8 mouse cellular contexts compared by ENCODE assay signal in genomic region chr2:25180973-25181890, GRCm38 (mm10). TPM values are rescaled to one million over a fixed set of nuclear protein-coding genes. Genes with fewer than 3 reads are reported as not detected.
A peak's percentile ranks its signal among the peaks of the same experiment; 100 is the strongest.
DNase-seq lines count a peak whose midpoint lies in the region; ATAC-seq and TF ChIP-seq lines count a peak whose summit lies in the region.

No protein-coding gene starts in this region.

- TF ChIP-seq CTCF in heart, postnatal 0 days (IDR thresholded peaks at IDR 0.05; ENCODE audit: low read depth) = no peak
- no peak for TF ChIP-seq CTCF in testis, adult 2 months (IDR thresholded peaks at IDR 0.05; ENCODE audit: control insufficient read depth, insufficient read depth, insufficient replicate concordance, low read depth, low read length)

- H3K4me1 ChIP-seq in heart, postnatal 0 days (ENCODE audit: control insufficient read depth, insufficient read depth) = peaks cover 37% of the 10 kb centered on the region
- H3K4me1 ChIP-seq in limb, embryonic 14.5 days (ENCODE audit: control insufficient read depth, insufficient read depth, low read length) = peaks cover 42% of the 10 kb centered on the region
- H3K4me1 ChIP-seq in midbrain, embryonic 15.5 days = peaks cover 55% of the 10 kb centered on the region
- peaks cover 26% of the 10 kb centered on the region for H3K4me1 ChIP-seq in testis, adult 2 months (ENCODE audit: control insufficient read depth, insufficient read depth, low read length)

- peak; percentile 49 for DNase-seq in adrenal gland, adult 2 months
- no peak for DNase-seq in adrenal gland, adult 8-10 months
- peak; percentile 74 for DNase-seq in embryo, embryonic 10 days (ENCODE audit: low spot score)
- no peak for DNase-seq in heart, postnatal 0 days (ENCODE audit: low spot score)
- DNase-seq in limb, embryonic 14.5 days (ENCODE audit: low spot score) = no peak

- TF ChIP-seq EP300 in heart, postnatal 0 days (IDR thresholded peaks at IDR 0.05; ENCODE audit: low read depth) = no peak

- no peak for TF ChIP-seq POLR2A in limb, embryonic 14.5 days (IDR thresholded peaks at IDR 0.05; ENCODE audit: borderline replicate concordance, extremely low read depth, insufficient read depth, insufficient read length)
- 0 out of 2 replicates have a peak, but pooled peaks have one; percentile 11 for TF ChIP-seq POLR2A in testis, adult 2 months (IDR thresholded peaks at IDR 0.05; ENCODE audit: control insufficient read depth, low read depth, low read length)

- peak overlapping the region; percentile 62 for H3K4me3 ChIP-seq in heart, postnatal 0 days (ENCODE audit: low read depth, low read length)
- peak overlapping the region; percentile 55 for H3K4me3 ChIP-seq in limb, embryonic 14.5 days (replicated peaks; ENCODE audit: low read length)
- H3K4me3 ChIP-seq in midbrain, embryonic 15.5 days = peak overlapping the region; percentile 65
- H3K4me3 ChIP-seq in testis, adult 2 months (ENCODE audit: control insufficient read depth, low read depth, low read length) = peak overlapping the region; percentile 82

- H3K4me2 ChIP-seq in heart, postnatal 0 days (ENCODE audit: low read depth, low read length) = peak overlapping the region; percentile 82
- H3K4me2 ChIP-seq in limb, embryonic 14.5 days (replicated peaks; ENCODE audit: low read depth, low read length, severe bottlenecking) = peak overlapping the region; percentile 88
- H3K4me2 ChIP-seq in midbrain, embryonic 15.5 days = peak overlapping the region; percentile 77

- under 1% methylated on average over 96 of the region's 100 CpGs for WGBS in heart, postnatal 0 days
- under 1% methylated on average over 95 of the region's 100 CpGs for WGBS in limb, embryonic 14.5 days
- under 1% methylated on average over 100 of the region's 100 CpGs for WGBS in midbrain, embryonic 15.5 days

- H3K9me3 ChIP-seq in heart, postnatal 0 days (replicated peaks; ENCODE audit: control insufficient read depth, low read length) = no peaks in the 10 kb centered on the region
- no peaks in the 10 kb centered on the region for H3K9me3 ChIP-seq in limb, embryonic 14.5 days (ENCODE audit: control insufficient read depth, low read length)
- H3K9me3 ChIP-seq in midbrain, embryonic 15.5 days = no peaks in the 10 kb centered on the region

- peak overlapping the region; percentile 62 for H3K9ac ChIP-seq in heart, postnatal 0 days (replicated peaks; ENCODE audit: low read depth, low read length)
- peak overlapping the region; percentile 43 for H3K9ac ChIP-seq in limb, embryonic 14.5 days (ENCODE audit: low read depth, low read length, severe bottlenecking)
- peak overlapping the region; percentile 53 for H3K9ac ChIP-seq in midbrain, embryonic 15.5 days

- H3K27ac ChIP-seq in heart, postnatal 0 days (ENCODE audit: low read depth) = peak overlapping the region; percentile 86
- H3K27ac ChIP-seq in limb, embryonic 14.5 days (replicated peaks; ENCODE audit: low read depth, low read length) = no peak overlapping the region; the same call in 1 of the 2 replicates
- peak overlapping the region; percentile 79 for H3K27ac ChIP-seq in midbrain, embryonic 15.5 days
- peak overlapping the region; percentile 39 for H3K27ac ChIP-seq in testis, adult 2 months (ENCODE audit: control insufficient read depth, insufficient read depth, low read depth, low read length)

- 0 out of 2 replicates have a peak, but pooled peaks cover 6% of the 10 kb centered on the region for H3K27me3 ChIP-seq in heart, postnatal 0 days (ENCODE audit: control insufficient read depth, insufficient read depth, low read length)
- H3K27me3 ChIP-seq in limb, embryonic 14.5 days (ENCODE audit: control insufficient read depth, insufficient read depth, low read length) = peaks cover 58% of the 10 kb centered on the region
- no peaks in the 10 kb centered on the region for H3K27me3 ChIP-seq in midbrain, embryonic 15.5 days (replicated peaks)
- no peaks in the 10 kb centered on the region for H3K27me3 ChIP-seq in testis, adult 2 months (ENCODE audit: control insufficient read depth, insufficient read depth, low read length)

- no peaks in the 10 kb centered on the region for H3K36me3 ChIP-seq in heart, postnatal 0 days (replicated peaks; ENCODE audit: control insufficient read depth, insufficient read depth, low read length)
- no peaks in the 10 kb centered on the region for H3K36me3 ChIP-seq in limb, embryonic 14.5 days (ENCODE audit: control insufficient read depth, insufficient read depth, low read length)
- no peaks in the 10 kb centered on the region for H3K36me3 ChIP-seq in midbrain, embryonic 15.5 days (replicated peaks)
- no peaks in the 10 kb centered on the region for H3K36me3 ChIP-seq in testis, adult 2 months (ENCODE audit: control insufficient read depth, insufficient read depth, low read length)

- ATAC-seq in CD4-positive, CD25-positive, alpha-beta regulatory T cell, adult 4 months = peak; percentile 44
- ATAC-seq in heart, postnatal 0 days (ENCODE audit: insufficient read depth, low read depth) = peak; percentile 37
- peak; percentile 13; the same call in 1 of the 2 replicates for ATAC-seq in limb, embryonic 14.5 days (ENCODE audit: low FRiP score, low read depth)
- ATAC-seq in midbrain, embryonic 15.5 days (replicated peaks) = peak; percentile 38

RNA-seq across cellular contexts. Expression of gene Nrarp, which starts 0.7 kb away (rescaled TPM):
- total RNA-seq in adrenal gland, adult 2 months (2021) = 1 to 10 TPM; 1.9 to 3.6 TPM
- 12.0 and 19.0 TPM in 2 replicates for polyA plus RNA-seq in adrenal gland, adult 2 months (2012; rRNA removed)
- total RNA-seq in adrenal gland, adult 8-10 months (2022) = 1 to 10 TPM; 2.4 to 3.5 (median 2.7) TPM
- under 1 TPM in 1 of 2 experiments, not detected in 1; 0.28 TPM for polyA plus RNA-seq in CD4-positive, CD25-positive, alpha-beta regulatory T cell, adult 4 months (2017; shearing (Covaris generic))
- 34.1 and 38.1 TPM in 2 replicates for total RNA-seq in heart, postnatal 0 days (2014; rRNA removed; ENCODE audit: low replicate concordance)
- 8.8 and 9.6 TPM in 2 replicates for polyA plus RNA-seq in heart, postnatal 0 days (2015; fragmentation: Nextera tagmentation; extraction: Ambion mirVana)
- polyA plus RNA-seq in limb, embryonic 14.5 days (2012; rRNA removed) = 34.0 and 34.1 TPM in 2 replicates
- 27.7 and 28.2 TPM in 2 replicates for polyA plus RNA-seq in limb, embryonic 14.5 days (2014; fragmentation: Nextera tagmentation; extraction: Ambion mirVana)
- polyA plus RNA-seq in midbrain, embryonic 15.5 days (2015; fragmentation: Nextera tagmentation; extraction: Ambion mirVana) = 15.3 and 18.1 TPM in 2 replicates
- polyA plus RNA-seq in testis, adult 2 months (2012; rRNA removed) = 3.8 and 4.0 TPM in 2 replicates

RNA-seq across cellular contexts. Expression of gene Tor4a, which starts 15.5 kb away (rescaled TPM):
- total RNA-seq in adrenal gland, adult 2 months (2021) = 10 to 100 TPM; 21.9 to 24.2 TPM
- polyA plus RNA-seq in adrenal gland, adult 2 months (2012; rRNA removed) = 51.3 and 60.0 TPM in 2 replicates
- total RNA-seq in adrenal gland, adult 8-10 months (2022) = 10 to 100 TPM; 27.4 to 35.0 (median 31.7) TPM
- 10 to 100 TPM; 60.5 to 94.3 TPM for polyA plus RNA-seq in CD4-positive, CD25-positive, alpha-beta regulatory T cell, adult 4 months (2017; shearing (Covaris generic))
- total RNA-seq in heart, postnatal 0 days (2014; rRNA removed; ENCODE audit: low replicate concordance) = 4.9 and 8.6 TPM in 2 replicates
- polyA plus RNA-seq in heart, postnatal 0 days (2015; fragmentation: Nextera tagmentation; extraction: Ambion mirVana) = 4.4 and 5.2 TPM in 2 replicates
- polyA plus RNA-seq in limb, embryonic 14.5 days (2012; rRNA removed) = 5.9 and 6.4 TPM in 2 replicates
- polyA plus RNA-seq in limb, embryonic 14.5 days (2014; fragmentation: Nextera tagmentation; extraction: Ambion mirVana) = 8.1 and 8.5 TPM in 2 replicates
- 1.9 and 2.0 TPM in 2 replicates for polyA plus RNA-seq in midbrain, embryonic 15.5 days (2015; fragmentation: Nextera tagmentation; extraction: Ambion mirVana)
- 0.98 and 1.3 TPM in 2 replicates for polyA plus RNA-seq in testis, adult 2 months (2012; rRNA removed)

RNA-seq across cellular contexts. Expression of gene Nelfb, which starts 30.1 kb away (rescaled TPM):
- 10 to 100 TPM; 36.3 to 57.4 TPM for total RNA-seq in adrenal gland, adult 2 months (2021)
- polyA plus RNA-seq in adrenal gland, adult 2 months (2012; rRNA removed) = 37.5 and 38.2 TPM in 2 replicates
- 10 to 100 TPM; 59.6 to 74.9 (median 68.6) TPM for total RNA-seq in adrenal gland, adult 8-10 months (2022)
- polyA plus RNA-seq in CD4-positive, CD25-positive, alpha-beta regulatory T cell, adult 4 months (2017; shearing (Covaris generic)) = 10 to 100 TPM; 48.2 to 55.8 TPM
- 49.0 and 63.7 TPM in 2 replicates for total RNA-seq in heart, postnatal 0 days (2014; rRNA removed; ENCODE audit: low replicate concordance)
- 38.4 and 41.9 TPM in 2 replicates for polyA plus RNA-seq in heart, postnatal 0 days (2015; fragmentation: Nextera tagmentation; extraction: Ambion mirVana)
- polyA plus RNA-seq in limb, embryonic 14.5 days (2012; rRNA removed) = 84.4 and 98.3 TPM in 2 replicates
- 88.4 and 106 TPM in 2 replicates for polyA plus RNA-seq in limb, embryonic 14.5 days (2014; fragmentation: Nextera tagmentation; extraction: Ambion mirVana)
- polyA plus RNA-seq in midbrain, embryonic 15.5 days (2015; fragmentation: Nextera tagmentation; extraction: Ambion mirVana) = 126 and 129 TPM in 2 replicates
- 20.7 and 24.9 TPM in 2 replicates for polyA plus RNA-seq in testis, adult 2 months (2012; rRNA removed)

RNA-seq across cellular contexts. Expression of gene Stpg3, which starts 33.2 kb away (rescaled TPM):
- total RNA-seq in adrenal gland, adult 2 months (2021) = not detected
- polyA plus RNA-seq in adrenal gland, adult 2 months (2012; rRNA removed) = not detected in 2 replicates
- total RNA-seq in adrenal gland, adult 8-10 months (2022) = not detected
- polyA plus RNA-seq in CD4-positive, CD25-positive, alpha-beta regulatory T cell, adult 4 months (2017; shearing (Covaris generic)) = not detected
- total RNA-seq in heart, postnatal 0 days (2014; rRNA removed; ENCODE audit: low replicate concordance) = not detected in 2 replicates
- not detected in 2 replicates for polyA plus RNA-seq in heart, postnatal 0 days (2015; fragmentation: Nextera tagmentation; extraction: Ambion mirVana)
- polyA plus RNA-seq in limb, embryonic 14.5 days (2012; rRNA removed) = not detected in 2 replicates
- not detected in 2 replicates for polyA plus RNA-seq in limb, embryonic 14.5 days (2014; fragmentation: Nextera tagmentation; extraction: Ambion mirVana)
- polyA plus RNA-seq in midbrain, embryonic 15.5 days (2015; fragmentation: Nextera tagmentation; extraction: Ambion mirVana) = not detected in 2 replicates
- polyA plus RNA-seq in testis, adult 2 months (2012; rRNA removed) = 244 and 247 TPM in 2 replicates

RNA-seq across cellular contexts. Expression of gene Fam166a, which starts 37.3 kb away (rescaled TPM):
- not detected for total RNA-seq in adrenal gland, adult 2 months (2021)
- 0.15 and 0.16 TPM in 2 replicates for polyA plus RNA-seq in adrenal gland, adult 2 months (2012; rRNA removed)
- under 1 TPM in 1 of 4 experiments, not detected in 3; 0.27 TPM for total RNA-seq in adrenal gland, adult 8-10 months (2022)
- not detected for polyA plus RNA-seq in CD4-positive, CD25-positive, alpha-beta regulatory T cell, adult 4 months (2017; shearing (Covaris generic))
- total RNA-seq in heart, postnatal 0 days (2014; rRNA removed; ENCODE audit: low replicate concordance) = not detected in 2 replicates
- polyA plus RNA-seq in heart, postnatal 0 days (2015; fragmentation: Nextera tagmentation; extraction: Ambion mirVana) = 0.33 TPM in 1 of 2 replicates, not detected in the other
- not detected in 2 replicates for polyA plus RNA-seq in limb, embryonic 14.5 days (2012; rRNA removed)
- 0.17 TPM in 1 of 2 replicates, not detected in the other for polyA plus RNA-seq in limb, embryonic 14.5 days (2014; fragmentation: Nextera tagmentation; extraction: Ambion mirVana)
- 0.43 and 0.78 TPM in 2 replicates for polyA plus RNA-seq in midbrain, embryonic 15.5 days (2015; fragmentation: Nextera tagmentation; extraction: Ambion mirVana)
- polyA plus RNA-seq in testis, adult 2 months (2012; rRNA removed) = 552 and 576 TPM in 2 replicates

Comparison
In these comparisons a context has a peak if more than half of its experiments do, and no peak if none do; other contexts are left out.
1. DNase-seq: peak in adrenal gland, adult 2 months (single experiment) and embryo, embryonic 10 days (single experiment); none in adrenal gland, adult 8-10 months (single experiment), heart, postnatal 0 days (single experiment) and limb, embryonic 14.5 days (single experiment).
2. Peak in every context shown above with its lines, with median percentiles within 50 percentile points of each other: ATAC-seq, H3K4me2 ChIP-seq, H3K4me3 ChIP-seq and H3K9ac ChIP-seq.